Mouse (Mus musculus) lung, postnatal 0 days (tissue): ENCODE measurements around the gene Gfod1.

ENCODE experiments used
- CTCF ChIP-seq: IDR thresholded peaks from 2 replicates; pipeline ENCODE4 v1.5.1; 2016; ENCODE audit warnings: antibody characterized with exemption, mild to moderate bottlenecking
- EP300 ChIP-seq: IDR thresholded peaks from 2 replicates; pipeline ENCODE4 v1.6.1; 2016; ENCODE audit warnings: antibody characterized with exemption, mild to moderate bottlenecking, control low read depth

- no peak for TF ChIP-seq EP300
- no peak for TF ChIP-seq CTCF
Measured at GRCm38 (mm10) chr13:43215144-43215993, 88.6 kb downstream of the Gfod1 start.
